Mouse (Mus musculus): ENCODE results near the gene Adora3. TPM values are rescaled to one million over a fixed set of nuclear protein-coding genes. Genes with fewer than 3 reads are reported as not detected.

Adora3 gene
- total RNA-seq, 4 experiments from 2014 or later: 0.40 TPM; not detected in 3

- no peak for DNase-seq (ENCODE audit: low spot score in 2 of 2)
Measured at GRCm38 (mm10) chr3:105929821-105930220, 59.2 kb downstream of the Adora3 start.

- DNase-seq (ENCODE audit: low spot score in 2 of 2): no peak
Measured at GRCm38 (mm10) chr3:105931095-105931494, 60.4 kb downstream of the Adora3 start.

GRCm38 (mm10) chr3:105932240-105933071 lies 61.8 kb downstream of the Adora3 start, which contains the start of gene I830077J02Rik:
I830077J02Rik (minus strand) TSS chr3:105932664.
- DNase-seq (ENCODE audit: low spot score in 2 of 2): no peak

GRCm38 (mm10) chr3:105933926-105934325 lies 63.3 kb downstream of the Adora3 start:
- DNase-seq (ENCODE audit: low spot score in 2 of 2): no peak

DNA sequence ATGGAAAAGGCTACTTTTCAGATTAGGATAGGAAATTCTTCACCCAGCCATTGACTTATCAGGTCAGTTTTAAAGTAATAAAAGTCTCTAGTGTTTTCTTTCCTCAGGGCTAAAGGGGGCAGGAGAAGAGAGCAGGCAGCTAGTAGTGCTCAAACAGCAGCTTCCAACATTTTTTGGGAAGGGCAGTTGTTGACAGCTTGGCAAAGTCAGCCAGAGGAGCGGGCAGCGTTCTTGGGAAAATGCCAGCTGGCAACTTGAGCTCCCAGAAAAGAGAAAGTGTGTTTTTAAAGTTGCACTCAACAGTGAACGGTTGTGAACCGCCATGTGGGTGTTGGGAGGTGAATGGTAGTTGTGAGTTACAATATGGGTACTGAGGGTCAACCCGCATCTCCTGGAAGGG lies 64.4 kb downstream of the Adora3 start:
- peak in 1 of 2 experiments; percentile 14 for DNase-seq (ENCODE audit: low spot score in 2 of 2)

DNA sequence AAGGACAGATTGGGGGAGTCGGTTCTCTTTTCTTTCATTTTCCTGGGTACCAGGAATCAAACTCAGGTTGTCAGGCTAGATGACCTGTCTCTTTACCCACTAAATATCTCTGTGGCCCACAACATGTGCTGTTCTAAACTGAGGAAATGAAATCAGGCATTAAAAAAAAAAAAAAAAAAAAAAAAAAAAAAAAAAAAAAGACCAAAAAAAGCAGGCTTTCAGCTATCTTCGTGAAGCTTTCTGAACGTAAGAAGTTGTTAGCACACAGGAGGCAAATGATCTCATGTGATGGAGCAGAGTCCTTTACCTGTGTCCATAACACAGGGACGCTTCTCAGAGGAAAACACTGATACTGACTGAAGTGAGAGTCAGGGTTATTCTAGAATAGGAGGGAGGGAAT lies 65.5 kb downstream of the Adora3 start:
- DNase-seq (ENCODE audit: low spot score in 2 of 2): no peak

- no peak for DNase-seq (ENCODE audit: low spot score in 2 of 2)
Measured at GRCm38 (mm10) chr3:105951348-105951747, 80.7 kb downstream of the Adora3 start.

GRCm38 (mm10) chr3:105957235-105957634 lies 86.6 kb downstream of the Adora3 start:
- DNase-seq (ENCODE audit: low spot score in 2 of 2): no peak

DNA sequence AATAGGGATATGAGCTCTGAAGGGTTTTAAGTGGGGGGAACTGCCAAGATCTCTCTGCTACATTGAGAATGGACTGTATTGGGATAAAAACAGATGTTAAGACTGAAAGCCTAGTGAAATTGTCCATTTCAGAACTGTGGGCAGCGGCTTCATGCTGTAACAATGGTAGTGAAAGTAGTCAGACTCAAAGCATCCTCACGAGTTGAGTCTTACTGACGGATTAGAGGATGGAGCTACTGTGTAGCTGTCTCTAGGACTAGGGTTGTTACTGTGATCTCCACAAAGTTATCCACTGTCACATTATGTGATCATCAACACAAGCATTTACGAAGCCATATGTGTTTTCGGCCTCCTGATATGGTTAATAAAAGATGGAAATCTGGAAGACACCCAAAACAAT lies 87.5 kb downstream of the Adora3 start:
- no peak for DNase-seq (ENCODE audit: low spot score in 2 of 2)

Other genes with a start within 250 kb of the Adora3 start
- gene Ddx20, start 183.3 kb upstream of the Adora3 start, total RNA-seq (2022): 10 to 100 TPM in 3 of 4 experiments, 1 to 10 TPM in 1; 8.9 to 13.5 (median 11.1) TPM
- 1 to 10 TPM; 2.5 to 4.4 (median 3.1) TPM for gene Inka2, start 166.3 kb upstream of the Adora3 start, total RNA-seq (2022)
- 10 to 100 TPM; 86.6 to 93.8 (median 92.1) TPM for gene Rap1a, start 69.5 kb upstream of the Adora3 start, total RNA-seq (2022)
- gene Tmigd3, start within 50 bp of the Adora3 start, total RNA-seq (2022): under 1 TPM in 1 of 4 experiments, not detected in 3; 0.31 TPM
- under 1 TPM in 2 of 4 experiments, not detected in 2; 0.17 to 0.43 TPM for gene I830077J02Rik, start 61.8 kb downstream of the Adora3 start, total RNA-seq (2022)
- gene Wdr77, start 88.5 kb downstream of the Adora3 start, total RNA-seq (2022): 10 to 100 TPM; 30.4 to 36.9 (median 33.5) TPM
- 100 to 1,000 TPM; 508 to 548 (median 541) TPM for gene Atp5f1, start 89.2 kb downstream of the Adora3 start, total RNA-seq (2022)
- 1 to 10 TPM in 1 of 4 experiments, under 1 TPM in 3; 0.48 to 1.3 (median 0.71) TPM for gene Ovgp1, start 102.9 kb downstream of the Adora3 start, total RNA-seq (2022)
- gene Pifo, start 143.8 kb downstream of the Adora3 start, total RNA-seq (2022): under 1 TPM in 2 of 4 experiments, not detected in 2; 0.36 to 0.54 TPM
- gene Chil5, start 162.0 kb downstream of the Adora3 start, total RNA-seq (2022): not detected
- under 1 TPM; 0.21 to 0.79 (median 0.45) TPM for gene Chia1, start 242.4 kb downstream of the Adora3 start, total RNA-seq (2022)